Mouse (Mus musculus) MEL (cell line): ENCODE measurements around the gene Lsp1. TPM values are rescaled to one million over a fixed set of nuclear protein-coding genes. Genes with fewer than 3 reads are reported as not detected.

ENCODE experiments used
- DNase-seq: peaks from one replicate; pipeline ENCODE4 v3.0.0; 2011; ENCODE audit warnings: low read depth, low spot score
- H3K27ac ChIP-seq: 2 replicates; pipeline ENCODE4 v1.5.1; 2012; ENCODE audit warnings: low read depth, mild to moderate bottlenecking, control low read depth, low read length, moderate library complexity; ENCODE audit not compliant: control insufficient read depth
- H3K27me3 ChIP-seq, 2 experiments: fragments of 150-350 bp in 1 of 2; sonication (generic) in 1 of 2; 2 replicates each; pipeline ENCODE4 v1.6.1; 2012; ENCODE audit warnings: low read length in 2 of 2, mild to moderate bottlenecking in 2 of 2, improper control_type of control experiment in 1 of 2, moderate library complexity in 1 of 2; ENCODE audit not compliant: insufficient read depth in 2 of 2, control insufficient read depth in 1 of 2
- H3K36me3 ChIP-seq, 2 experiments: 2 replicates each; pipeline ENCODE4 v1.6.1; 2012 to 2014; ENCODE audit warnings: low read length in 2 of 2, improper control_type of control experiment in 1 of 2, inconsistent platforms in 1 of 2, mild to moderate bottlenecking in 1 of 2; ENCODE audit not compliant: insufficient read depth in 2 of 2, control insufficient read depth in 1 of 2
- H3K4me1 ChIP-seq, 2 experiments: fragments of 150-350 bp in 1 of 2; sonication (generic) in 1 of 2; 2 replicates each; pipeline ENCODE4 v1.6.1; 2012; ENCODE audit warnings: low read length in 2 of 2, improper control_type of control experiment in 1 of 2, mild to moderate bottlenecking in 1 of 2; ENCODE audit not compliant: insufficient read depth in 2 of 2, control insufficient read depth in 1 of 2
- H3K4me3 ChIP-seq, 2 experiments: fragments of 150-350 bp in 1 of 2; sonication (generic) in 1 of 2; 2 replicates each; pipeline ENCODE4 v1.5.1; 2012; ENCODE audit warnings: low read depth in 2 of 2, low read length in 2 of 2, mild to moderate bottlenecking in 2 of 2, moderate library complexity in 2 of 2, control low read depth in 1 of 2, improper control_type of control experiment in 1 of 2; ENCODE audit not compliant: control insufficient read depth in 1 of 2, insufficient read depth in 1 of 2
- H3K79me2 ChIP-seq: 2 replicates; pipeline ENCODE4 v1.6.1; 2012; ENCODE audit warnings: mild to moderate bottlenecking, low read length, moderate library complexity; ENCODE audit not compliant: control insufficient read depth, poor library complexity, insufficient read depth
- H3K9ac ChIP-seq: 2 replicates; pipeline ENCODE4 v1.6.1; 2012; ENCODE audit warnings: low read depth, mild to moderate bottlenecking, control low read depth, low read length, moderate library complexity; ENCODE audit not compliant: control insufficient read depth, poor library complexity, severe bottlenecking
- H3K9me3 ChIP-seq: fragments of 150-350 bp; sonication (generic); replicated peaks from 2 replicates; pipeline ENCODE4 v1.6.1; 2012; ENCODE audit warnings: mild to moderate bottlenecking, low read length, improper control_type of control experiment, moderate library complexity; ENCODE audit not compliant: insufficient read depth
- BHLHE40 ChIP-seq: IDR thresholded peaks from 2 replicates; pipeline ENCODE4 v1.6.1; 2012; ENCODE audit warnings: low read depth, mild to moderate bottlenecking, inconsistent platforms, low read length, improper control_type of control experiment, borderline replicate concordance
- CHD1 ChIP-seq: IDR thresholded peaks from 2 replicates; pipeline ENCODE4 v1.6.1; 2012; ENCODE audit warnings: low read depth, mild to moderate bottlenecking, inconsistent platforms, low read length, improper control_type of control experiment
- CHD2 ChIP-seq: IDR thresholded peaks from 2 replicates; pipeline ENCODE4 v1.6.1; 2011; ENCODE audit warnings: low read length, improper control_type of control experiment
- CTCF ChIP-seq, 3 experiments: IDR thresholded peaks in 2 of 3; conservative IDR thresholded peaks in 1 of 3; 2 replicates each; pipeline ENCODE4 v1.5.1; 2011 to 2012; ENCODE audit warnings: low read length in 3 of 3, low read depth in 2 of 3, mild to moderate bottlenecking in 2 of 3, improper control_type of control experiment in 1 of 3, inconsistent platforms in 1 of 3, mixed read lengths in 1 of 3, moderate library complexity in 1 of 3; ENCODE audit not compliant: control insufficient read depth in 1 of 3, insufficient read depth in 1 of 3, poor library complexity in 1 of 3, severe bottlenecking in 1 of 3
- ELF1 ChIP-seq: IDR thresholded peaks from 2 replicates; pipeline ENCODE4 v1.6.1; 2014; ENCODE audit warnings: low read depth, mild to moderate bottlenecking, inconsistent platforms, low read length, improper control_type of control experiment, moderate library complexity
- ETS1 ChIP-seq: IDR thresholded peaks from 2 replicates; pipeline ENCODE4 v1.6.1; 2012; ENCODE audit warnings: low read depth, mild to moderate bottlenecking, inconsistent platforms, low read length, improper control_type of control experiment, moderate library complexity
- GATA1 ChIP-seq: IDR thresholded peaks from 2 replicates; pipeline ENCODE4 v1.6.1; 2011; ENCODE audit warnings: low read depth, low read length, improper control_type of control experiment
- KAT2A ChIP-seq: conservative IDR thresholded peaks from 2 replicates; pipeline ENCODE4 v1.6.1; 2012; ENCODE audit warnings: low read depth, low read length, improper control_type of control experiment, inconsistent platforms
- MAFK ChIP-seq: IDR thresholded peaks from 2 replicates; pipeline ENCODE4 v1.6.1; 2011; ENCODE audit warnings: low read depth, mild to moderate bottlenecking, low read length, improper control_type of control experiment, borderline replicate concordance
- MAX ChIP-seq: IDR thresholded peaks from 2 replicates; pipeline ENCODE4 v1.6.1; 2011; ENCODE audit warnings: low read length, improper control_type of control experiment
- MYC ChIP-seq: IDR thresholded peaks from 2 replicates; pipeline ENCODE4 v1.6.1; 2011; ENCODE audit warnings: low read depth, mild to moderate bottlenecking, low read length, improper control_type of control experiment, moderate library complexity
- NELFE ChIP-seq: IDR thresholded peaks from 2 replicates; pipeline ENCODE4 v1.6.1; 2011; ENCODE audit warnings: low read depth, low read length, improper control_type of control experiment
- POLR2AphosphoS2 ChIP-seq: IDR thresholded peaks from 2 replicates; pipeline ENCODE4 v1.6.1; 2011; ENCODE audit warnings: low read length, improper control_type of control experiment
- POLR2AphosphoS5 ChIP-seq: IDR thresholded peaks from 2 replicates; pipeline ENCODE4 v1.6.1; 2012; ENCODE audit warnings: low read depth, borderline replicate concordance, mild to moderate bottlenecking, inconsistent platforms, low read length, moderate library complexity, mixed read lengths
- RAD21 ChIP-seq: IDR thresholded peaks from 2 replicates; pipeline ENCODE4 v1.6.1; 2011; ENCODE audit warnings: mild to moderate bottlenecking, low read depth, low read length, improper control_type of control experiment
- RCOR1 ChIP-seq: IDR thresholded peaks from 2 replicates; pipeline ENCODE4 v1.6.1; 2012; ENCODE audit warnings: low read depth, mild to moderate bottlenecking, inconsistent platforms, low read length, improper control_type of control experiment
- SIN3A ChIP-seq: IDR thresholded peaks from 2 replicates; pipeline ENCODE4 v1.6.1; 2012; ENCODE audit warnings: low read length, improper control_type of control experiment, inconsistent platforms
- SMC3 ChIP-seq: IDR thresholded peaks from 2 replicates; pipeline ENCODE4 v1.6.1; 2011; ENCODE audit warnings: low read depth, low read length, improper control_type of control experiment
- TBP ChIP-seq: IDR thresholded peaks from 2 replicates; pipeline ENCODE4 v1.8.0; 2011; ENCODE audit warnings: low read depth, low read length, improper control_type of control experiment
- TCF12 ChIP-seq: IDR thresholded peaks from 2 replicates; pipeline ENCODE4 v1.6.1; 2014; ENCODE audit warnings: low read depth, mild to moderate bottlenecking, inconsistent platforms, low read length, improper control_type of control experiment, moderate library complexity
- USF1 ChIP-seq: IDR thresholded peaks from 2 replicates; pipeline ENCODE4 v1.6.1; 2014; ENCODE audit warnings: low read depth, mild to moderate bottlenecking, inconsistent platforms, low read length, improper control_type of control experiment, moderate library complexity
- polyA plus RNA-seq, 2 experiments: library from polyadenylated mRNA; stranded (reverse) in 1 of 2; unstranded in 1 of 2; fragments of >175 nt in 1 of 2; fragments of >200 nt in 1 of 2; gene quantifications; 2 replicates each; pipeline versions ENCODE4 v1.2.1 to v1.2.4; 2012; ENCODE audit warnings: low replicate concordance in 2 of 2, low read depth in 1 of 2; ENCODE audit not compliant: insufficient read length in 2 of 2, insufficient read depth in 1 of 2, missing spikeins in 1 of 2
- total RNA-seq: library from RNA; depleted of rRNA; stranded (reverse); fragments of 300-350 nt; gene quantifications from 2 replicates; pipeline ENCODE4 v1.2.3, GENCODE M21; 2012

The Lsp1 gene
- total and polyA plus RNA-seq, 3 experiments = not detected

GRCm38 (mm10) chr7:142498575-142498974 is 38.0 kb downstream of the Lsp1 start, which contains the start of gene Tnnt3:
Gene Tnnt3 (plus strand): TSS chr7:142498836.
- Histone ChIP-seq H3K4me3 (no peak within 1 kb of the TSS), H3K4me1 (no peaks in the 10 kb centered on the region), H3K9ac (no peak within 1 kb of the TSS), H3K36me3 (no peaks in the 10 kb centered on the region), H3K9me3 (no peaks in the 10 kb centered on the region), H3K27ac (no peak within 1 kb of the TSS), H3K79me2 (no peaks in the 10 kb centered on the region), H3K27me3 (no peaks in the 10 kb centered on the region; a peak in 1 of 4 replicates)
- no peak for TF ChIP-seq RAD21
- no peak for TF ChIP-seq RCOR1
- TF ChIP-seq ELF1 = no peak
- no peak for TF ChIP-seq POLR2AphosphoS5
- TF ChIP-seq SMC3 = no peak
- TF ChIP-seq SIN3A = no peak
- TF ChIP-seq MAFK = no peak
- TF ChIP-seq CHD2 = no peak
- no peak for TF ChIP-seq GATA1
- TF ChIP-seq MAX = no peak
- no peak for TF ChIP-seq BHLHE40
- DNase-seq = no peak

DNA sequence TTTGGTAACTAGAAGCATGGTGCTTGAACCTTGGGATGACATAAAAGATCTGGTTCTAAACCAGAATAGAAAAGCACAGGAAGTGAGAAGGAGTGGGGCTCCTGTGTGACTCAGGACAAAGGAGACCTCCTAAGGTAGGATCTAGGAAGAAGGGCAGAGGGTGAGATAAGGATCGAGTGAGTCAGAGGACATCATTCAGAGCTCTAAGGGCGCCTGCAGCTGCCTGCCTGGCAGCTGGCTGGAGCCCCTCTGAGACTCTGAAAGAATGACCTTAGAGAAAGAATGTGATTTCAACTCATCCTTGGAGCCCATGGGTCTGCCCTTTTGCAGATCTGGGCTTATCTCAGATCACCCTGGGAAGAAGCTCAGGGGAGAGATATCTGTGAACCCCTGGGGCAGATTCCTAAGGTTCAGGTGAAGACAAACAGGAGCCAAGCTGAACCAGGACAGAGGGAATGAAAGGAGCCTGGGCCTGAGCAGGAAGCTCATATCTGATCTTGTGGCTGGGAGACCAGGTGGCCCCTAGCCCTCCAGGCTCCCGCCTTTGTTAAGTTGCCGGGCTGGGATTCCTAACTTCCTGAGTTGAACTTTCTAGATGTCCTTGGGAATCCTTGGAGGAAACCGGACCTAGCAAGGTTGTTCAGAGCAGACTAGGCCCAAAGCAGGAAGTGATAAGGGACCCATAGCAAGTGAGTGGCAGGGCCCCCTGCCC is 38.6 kb downstream of the Lsp1 start:
- Histone ChIP-seq H3K4me3 (no peak overlapping the region), H3K27ac (no peak overlapping the region), H3K27me3 (no peaks in the 10 kb centered on the region; a peak in 1 of 4 replicates), H3K4me1 (no peaks in the 10 kb centered on the region), H3K9me3 (no peaks in the 10 kb centered on the region), H3K9ac (no peak overlapping the region), H3K36me3 (no peaks in the 10 kb centered on the region), H3K79me2 (no peaks in the 10 kb centered on the region)
- TF ChIP-seq MAX = no peak
- TF ChIP-seq CHD1 = no peak
- TF ChIP-seq GATA1 = no peak
- TF ChIP-seq POLR2AphosphoS5 = no peak
- no peak for TF ChIP-seq CTCF (IDR thresholded peaks at IDR 0.05 in 2 of 3, conservative IDR thresholded peaks at IDR 0.05 in 1 of 3; ENCODE audit: control insufficient read depth in 1 of 3, insufficient read depth in 1 of 3, low read depth in 2 of 3, low read length in 3 of 3, poor library complexity in 1 of 3, severe bottlenecking in 1 of 3)
- TF ChIP-seq MAFK = no peak
- TF ChIP-seq NELFE = no peak
- no peak for TF ChIP-seq TCF12
- TF ChIP-seq USF1 = no peak
- no peak for TF ChIP-seq KAT2A
- no peak for TF ChIP-seq RAD21
- TF ChIP-seq BHLHE40 = no peak
- TF ChIP-seq MYC = no peak
- no peak for TF ChIP-seq POLR2AphosphoS2
- TF ChIP-seq ETS1 = no peak
- no peak for TF ChIP-seq ELF1
- no peak for TF ChIP-seq TBP
- no peak for TF ChIP-seq SMC3
- no peak for DNase-seq
